Mouse (Mus musculus) G1E-ER4 (cell line): ENCODE data around the gene Usp10. TPM values are rescaled to one million over a fixed set of nuclear protein-coding genes. Genes with fewer than 3 reads are reported as not detected.

Experiments used
- GATA1 ChIP-seq: IDR thresholded peaks from one replicate; pipeline ENCODE4 v1.8.0; 2012; ENCODE audit warnings: low read length, inconsistent platforms
- polyA plus RNA-seq: library from polyadenylated mRNA; stranded (reverse); fragments of >175 nt; gene quantifications from 2 replicates; pipeline ENCODE4 v1.2.3, GENCODE M21; 2012

The Usp10 gene
- polyA plus RNA-seq, 1 experiment: 73.9 TPM

DNA sequence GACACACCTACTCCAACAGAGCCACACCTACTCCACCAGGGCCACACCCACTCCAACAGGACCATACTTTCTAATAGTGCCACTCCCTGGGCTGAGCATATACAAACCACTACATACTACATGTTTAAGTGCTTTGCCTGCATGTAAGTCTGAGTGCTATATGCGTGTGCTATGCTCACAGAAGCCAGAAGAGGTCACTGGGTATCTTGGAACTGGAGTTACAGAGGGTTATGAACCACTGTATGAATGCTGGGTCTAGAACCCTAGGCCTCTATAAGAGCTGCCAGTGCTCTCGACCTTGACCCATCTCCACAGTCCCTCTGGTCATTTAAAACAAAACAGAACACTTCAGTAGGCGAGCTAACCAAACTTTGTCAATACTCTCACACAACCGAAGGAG lies 71.1 kb downstream of the Usp10 start:
- TF ChIP-seq GATA1: no peak

DNA sequence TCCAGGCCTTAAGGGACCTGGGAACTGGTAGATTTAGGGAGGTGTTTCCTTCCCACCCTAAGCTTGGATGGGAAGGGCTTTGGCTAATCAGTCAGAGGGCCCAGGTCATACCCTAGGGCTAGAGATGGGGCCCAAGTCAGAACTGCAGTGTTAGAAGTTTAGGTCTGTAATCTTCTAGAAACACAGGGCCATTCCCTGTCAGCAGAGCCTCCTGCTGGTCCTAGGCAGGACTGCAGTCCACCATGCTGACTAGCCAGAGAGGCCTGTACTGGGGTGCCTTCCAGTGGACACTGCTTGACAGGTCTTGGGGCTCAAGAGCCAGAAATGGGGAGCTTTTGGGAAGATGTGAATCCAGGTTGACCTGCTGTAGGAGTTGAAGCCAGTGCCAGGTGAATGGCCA lies 73.9 kb downstream of the Usp10 start:
- no peak for TF ChIP-seq GATA1

DNA sequence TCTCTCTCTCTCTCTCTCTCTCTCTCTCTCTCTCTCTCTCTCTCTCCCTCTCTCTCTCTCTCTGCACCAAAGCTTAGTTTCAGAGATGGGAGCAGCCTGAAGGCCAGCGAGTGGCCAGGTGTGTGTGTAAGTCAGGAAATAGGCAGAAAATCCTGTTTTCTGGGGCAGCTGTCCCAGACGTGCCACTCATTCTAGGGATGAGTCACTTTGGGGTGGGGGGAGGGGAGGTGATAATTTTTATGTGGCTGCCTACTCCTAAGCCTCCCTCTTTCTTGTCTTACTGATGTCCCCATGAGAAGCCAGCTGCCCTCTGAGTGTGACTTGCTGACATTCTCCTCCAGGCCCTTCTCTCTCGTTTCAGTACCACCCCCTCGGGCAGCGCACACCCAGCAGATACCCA lies 76.0 kb downstream of the Usp10 start:
- TF ChIP-seq GATA1: no peak

DNA sequence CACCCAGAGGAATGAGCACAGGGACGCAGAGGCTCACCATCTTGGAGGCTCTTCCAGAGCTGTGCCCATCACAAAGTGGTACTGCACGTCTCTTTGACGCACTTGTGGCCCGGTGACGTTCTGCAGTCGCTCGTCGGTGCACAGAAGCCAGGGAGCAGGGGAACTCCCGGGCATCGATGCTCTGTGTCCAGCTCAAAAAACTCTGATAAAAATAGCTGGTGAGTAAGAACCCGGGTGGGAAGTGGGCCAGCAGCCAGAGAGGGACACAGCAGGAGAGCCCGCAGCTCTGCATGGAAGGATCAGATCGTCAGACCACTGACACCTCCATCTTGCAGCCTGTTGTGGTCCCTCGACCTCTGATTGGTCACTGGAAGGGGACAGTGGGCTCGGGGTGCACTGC lies 77.9 kb downstream of the Usp10 start:
- no peak for TF ChIP-seq GATA1

DNA sequence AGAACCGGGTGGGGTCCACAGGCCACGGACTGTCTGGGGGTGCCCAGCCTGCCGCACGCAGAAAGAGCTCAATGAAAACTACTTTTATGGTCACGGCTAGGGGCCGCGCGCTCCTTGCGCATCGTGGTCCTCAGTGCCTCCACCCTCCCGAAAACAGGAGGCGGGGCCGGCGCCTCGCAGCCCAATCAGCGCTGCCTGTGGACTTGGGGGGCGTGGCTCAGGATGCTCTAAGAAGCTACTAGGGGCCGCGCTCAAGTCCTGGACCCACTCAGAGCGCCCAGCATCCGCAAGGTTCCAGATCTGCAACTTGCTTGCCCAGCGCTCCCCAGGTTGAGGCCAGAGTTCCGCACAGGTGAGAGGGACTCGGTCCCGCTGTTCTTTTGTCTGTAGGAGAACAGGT lies 82.1 kb downstream of the Usp10 start, which contains the start of gene Crispld2:
Crispld2 (plus strand) TSS at position 190 of the 400 bp plus-strand sequence.
- no peak for TF ChIP-seq GATA1

DNA sequence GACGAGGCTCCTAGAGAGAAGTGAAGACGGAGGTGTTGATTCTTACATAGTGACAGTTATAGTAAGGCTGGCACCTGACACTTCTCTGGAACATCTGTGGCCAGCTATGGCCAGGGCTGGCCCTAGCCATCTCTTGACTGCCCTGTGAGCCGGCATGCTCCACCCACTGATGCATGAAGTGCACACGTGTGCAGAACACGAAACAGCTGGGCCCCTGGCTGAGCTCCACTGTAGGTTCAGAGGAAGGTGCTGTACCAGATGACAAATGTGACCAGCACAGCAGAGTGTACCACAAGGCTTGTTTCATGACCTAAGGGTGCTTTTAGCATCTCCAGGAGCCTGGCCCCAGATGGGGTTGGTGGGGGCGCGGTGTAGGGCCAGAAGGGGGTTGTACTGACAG lies 84.0 kb downstream of the Usp10 start:
- TF ChIP-seq GATA1: no peak

DNA sequence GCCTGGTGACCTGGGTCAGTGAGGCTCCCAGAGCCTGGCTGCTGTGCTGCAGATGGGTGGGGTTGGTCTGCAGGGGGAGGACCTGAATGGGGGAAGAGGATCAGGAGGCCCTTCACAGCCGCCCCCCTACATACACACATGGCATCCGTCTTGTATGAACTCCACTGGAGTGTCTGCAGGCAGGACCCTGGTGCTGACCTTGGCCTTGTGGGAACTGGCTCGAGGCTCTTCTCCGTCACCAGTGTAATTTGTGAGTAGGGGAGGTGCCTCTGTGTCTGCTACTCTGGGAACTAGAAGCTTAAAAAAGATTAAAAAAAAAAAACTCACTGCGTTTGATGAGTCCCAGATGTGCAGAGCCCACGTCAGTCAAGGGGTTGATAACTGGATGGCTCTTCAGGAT lies 84.4 kb downstream of the Usp10 start:
- TF ChIP-seq GATA1: no peak

DNA sequence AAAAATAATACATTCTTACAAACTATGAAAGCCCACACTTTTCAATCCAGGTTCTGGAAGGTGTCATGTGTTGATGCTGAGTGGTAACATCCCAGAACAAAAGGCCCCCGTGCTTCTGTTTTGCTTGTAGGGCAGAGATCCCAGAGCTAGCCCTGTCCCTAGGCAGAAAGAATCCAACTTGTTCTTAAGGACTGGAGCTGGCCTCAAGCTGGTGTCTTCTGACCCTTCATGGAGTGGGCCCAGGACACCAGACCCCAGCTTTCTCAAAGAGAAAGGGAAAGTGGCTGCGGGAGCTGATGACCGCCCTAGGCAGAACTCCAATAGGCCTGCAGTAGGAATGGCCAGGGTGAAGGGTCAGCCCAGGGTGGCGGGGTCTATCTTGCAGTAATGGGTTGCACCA lies 87.1 kb downstream of the Usp10 start:
- no peak for TF ChIP-seq GATA1

DNA sequence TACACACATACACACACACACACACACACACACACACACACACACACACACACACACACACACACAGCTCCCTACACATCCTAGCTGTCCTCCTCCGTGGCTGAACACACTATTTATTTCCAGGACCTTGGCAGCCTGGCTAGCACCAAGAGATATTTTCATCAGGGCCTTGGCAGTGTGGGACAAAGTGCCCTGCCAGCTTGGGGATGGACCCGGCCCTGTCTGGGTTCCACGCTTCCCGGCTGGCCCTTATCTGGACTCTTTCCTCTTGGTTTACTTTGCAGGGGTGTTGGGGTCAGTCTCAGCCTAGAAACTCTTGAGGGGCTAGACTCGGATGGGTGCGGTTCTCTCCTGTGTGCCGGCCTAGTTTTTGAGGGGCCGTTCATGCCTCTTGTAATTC lies 90.3 kb downstream of the Usp10 start:
- no peak for TF ChIP-seq GATA1

DNA sequence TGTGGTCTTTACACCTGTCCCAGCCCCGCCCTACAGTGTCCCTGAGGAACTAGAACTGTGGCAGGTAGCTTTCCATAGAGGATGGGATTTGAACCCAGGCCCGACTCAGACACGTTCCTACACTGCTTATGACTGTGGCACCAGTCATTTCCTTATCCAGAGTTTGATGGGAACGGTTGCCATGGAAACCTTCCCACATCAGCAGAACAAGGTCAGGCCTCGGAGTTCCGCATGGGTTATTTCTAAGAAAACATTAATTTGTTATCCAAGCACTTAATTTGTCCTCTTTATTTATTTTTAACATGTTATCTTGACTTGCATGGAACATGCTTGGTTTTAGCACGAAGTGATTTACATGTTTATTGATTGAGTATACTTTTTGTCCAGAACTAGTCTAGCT lies 91.6 kb downstream of the Usp10 start:
- no peak for TF ChIP-seq GATA1

DNA sequence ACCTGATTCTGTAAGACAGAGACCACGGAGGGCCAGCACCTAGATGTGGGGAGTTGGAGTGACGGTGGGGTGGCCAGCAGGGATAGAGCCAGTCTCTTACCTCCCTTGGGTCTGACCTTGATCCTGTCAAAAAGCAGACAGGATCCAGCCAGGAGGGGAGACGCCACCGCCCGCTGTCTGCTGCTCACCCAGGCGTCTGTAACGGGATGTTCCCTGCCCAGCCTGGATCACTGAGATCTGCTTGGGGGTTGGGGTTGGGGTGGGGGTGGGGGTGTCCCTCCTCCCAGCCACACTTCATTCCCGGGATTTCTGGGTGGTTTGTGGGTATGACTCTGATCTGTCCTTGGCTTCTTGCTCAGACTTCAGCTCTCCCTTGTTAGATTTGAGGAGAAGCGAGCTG lies 92.2 kb downstream of the Usp10 start:
- TF ChIP-seq GATA1: no peak

DNA sequence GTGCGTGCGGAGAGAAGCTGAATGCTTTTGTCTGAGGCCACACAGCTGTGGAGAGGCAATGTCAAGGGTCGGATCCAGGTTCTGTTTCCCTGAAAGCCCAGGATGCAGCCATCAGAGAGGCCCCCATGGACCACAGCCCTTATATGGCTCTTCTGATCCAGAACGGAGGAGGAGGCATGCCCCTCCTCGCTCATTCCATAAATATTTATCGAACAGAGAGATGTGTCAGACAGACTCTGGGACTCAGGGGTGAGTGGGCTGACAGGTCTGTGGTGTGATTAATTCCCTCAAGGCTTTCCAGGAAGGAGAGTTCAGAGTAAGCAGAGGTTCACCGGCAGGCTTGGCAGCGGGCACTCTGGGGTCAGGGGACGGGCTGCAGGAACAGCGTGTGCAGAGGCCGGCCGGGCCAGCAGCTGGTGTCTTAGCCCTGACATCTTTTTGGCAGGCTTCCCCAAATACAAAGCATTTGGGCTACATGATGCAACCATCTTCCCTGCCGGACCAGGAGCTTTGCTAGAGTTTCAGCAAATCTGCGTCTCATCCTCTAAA lies 94.1 kb downstream of the Usp10 start:
- no peak for TF ChIP-seq GATA1

DNA sequence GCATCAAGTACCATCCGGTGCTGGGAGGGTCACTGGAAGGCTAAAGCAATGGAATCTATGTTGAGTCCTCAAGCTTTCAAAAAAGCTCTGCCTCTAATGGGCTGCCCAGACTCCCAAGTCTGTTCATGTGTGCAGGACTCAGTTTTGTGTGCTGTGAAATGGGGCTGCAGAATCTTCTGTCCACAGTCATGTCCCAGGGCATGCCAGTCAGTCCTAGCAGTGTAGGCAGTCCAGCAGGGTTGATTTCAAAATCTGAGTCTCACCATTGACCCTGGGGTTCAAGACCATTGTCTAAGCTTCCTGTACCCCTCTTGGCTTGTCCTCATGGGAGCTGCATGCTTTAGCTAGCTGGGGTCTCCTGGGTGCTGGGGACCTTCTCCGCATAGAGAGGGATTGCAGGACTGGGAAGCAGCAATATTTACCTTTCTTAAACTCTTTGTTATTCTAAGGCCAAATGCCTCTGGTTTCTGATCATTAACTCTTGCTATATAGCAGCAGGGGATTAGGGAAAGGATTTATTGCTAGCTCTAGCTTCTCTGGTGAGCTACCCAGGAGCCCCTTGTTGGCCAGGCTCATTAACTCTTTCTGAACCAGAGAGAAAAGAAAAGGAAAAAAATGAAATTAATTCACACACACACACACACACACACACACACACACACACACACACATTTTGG lies 94.7 kb downstream of the Usp10 start:
- TF ChIP-seq GATA1: no peak

DNA sequence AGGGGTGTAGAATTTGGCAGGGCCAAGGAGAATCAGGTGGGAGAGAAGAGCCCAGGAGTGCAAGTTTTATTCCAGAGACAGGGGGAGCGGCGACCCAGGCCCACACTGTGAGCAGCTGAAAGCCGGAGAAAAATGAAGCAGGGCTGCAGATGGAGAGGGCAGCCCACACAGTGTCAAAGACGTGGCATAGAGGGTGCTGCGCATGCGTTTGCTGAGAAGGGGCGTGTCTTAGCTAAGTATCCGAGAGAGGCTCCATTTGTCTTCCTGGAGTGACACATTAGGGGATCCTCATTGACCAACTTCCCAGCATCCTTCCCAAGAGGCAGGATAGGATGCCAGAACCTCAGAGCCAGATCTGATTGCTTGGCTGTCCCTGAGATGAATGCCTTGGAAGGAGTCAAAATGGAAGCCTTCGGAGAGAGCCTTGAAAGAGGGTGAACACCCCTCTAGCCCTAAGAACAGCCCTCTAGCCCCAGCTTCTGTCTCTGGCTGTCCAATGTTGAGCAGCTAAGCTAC lies 96.5 kb downstream of the Usp10 start:
- TF ChIP-seq GATA1: no peak

Other genes starting within 250 kb of the Usp10 start
- gene Wfdc1, start 244.0 kb upstream of the Usp10 start, polyA plus RNA-seq: not detected in 2 replicates
- not detected in 2 replicates for gene Atp2c2, start 210.4 kb upstream of the Usp10 start, polyA plus RNA-seq
- gene Tldc1, start 131.9 kb upstream of the Usp10 start, polyA plus RNA-seq: 6.4 and 8.3 TPM in 2 replicates
- 10.6 and 12.3 TPM in 2 replicates for gene Cotl1, start 69.8 kb upstream of the Usp10 start, polyA plus RNA-seq
- gene Klhl36, start 48.1 kb upstream of the Usp10 start, polyA plus RNA-seq: 4.5 and 5.0 TPM in 2 replicates
- not detected in 2 replicates for gene Gm20388, start 481 bp downstream of the Usp10 start, polyA plus RNA-seq
- 0.01 and 0.06 TPM in 2 replicates for gene Crispld2, start 82.1 kb downstream of the Usp10 start, polyA plus RNA-seq
- 31.5 and 32.4 TPM in 2 replicates for gene Zdhhc7, start 191.1 kb downstream of the Usp10 start, polyA plus RNA-seq
- gene 6430548M08Rik, start 203.8 kb downstream of the Usp10 start, polyA plus RNA-seq: 0.16 TPM in 1 of 2 replicates, not detected in the other